Mouse (Mus musculus) limb, embryonic 15.5 days (tissue): ENCODE data around the gene Nxnl2. TPM values are rescaled to one million over a fixed set of nuclear protein-coding genes. Genes with fewer than 3 reads are reported as not detected.
A peak's percentile ranks its signal among the peaks of the same experiment; 100 is the strongest.
"Not testable (repeated sequence)": the region's sequence is repeated elsewhere in the genome, so short reads cannot be mapped to it uniquely, and the experiment has no call there.

Experiments used
- ATAC-seq: fragments of 200-750 bp; cut with Nextera tagmentation; 2 replicates; pipeline ENCODE4 v1.8.0; 2017; ENCODE audit warnings: low read depth, moderate TSS enrichment; ENCODE audit not compliant: insufficient number of reproducible peaks, low FRiP score, low TSS enrichment
- H3K27ac ChIP-seq: fragments of 300-500 bp; sonication (generic); 2 replicates; pipeline ENCODE4 v1.5.1; 2015; ENCODE audit warnings: moderate library complexity, mild to moderate bottlenecking, inconsistent platforms
- H3K27me3 ChIP-seq: fragments of 300-500 bp; sonication (generic); 2 replicates; pipeline ENCODE4 v1.6.1; 2015; ENCODE audit warnings: inconsistent platforms
- H3K36me3 ChIP-seq: fragments of 300-500 bp; sonication (generic); 2 replicates; pipeline ENCODE4 v1.6.1; 2015; ENCODE audit warnings: inconsistent platforms
- H3K4me1 ChIP-seq: fragments of 300-500 bp; sonication (generic); 2 replicates; pipeline ENCODE4 v1.6.1; 2015; ENCODE audit warnings: inconsistent platforms
- H3K4me2 ChIP-seq: fragments of 300-500 bp; sonication (generic); 2 replicates; pipeline ENCODE4 v1.6.1; 2015; ENCODE audit warnings: mild to moderate bottlenecking, inconsistent platforms
- H3K4me3 ChIP-seq: fragments of 300-500 bp; sonication (generic); 2 replicates; pipeline ENCODE4 v1.5.1; 2015; ENCODE audit warnings: mild to moderate bottlenecking, inconsistent platforms
- H3K9ac ChIP-seq: fragments of 300-500 bp; sonication (generic); 2 replicates; pipeline ENCODE4 v1.6.1; 2015; ENCODE audit warnings: inconsistent platforms
- H3K9me3 ChIP-seq: fragments of 300-500 bp; sonication (generic); 2 replicates; pipeline ENCODE4 v1.6.1; 2016; ENCODE audit warnings: inconsistent platforms
- WGBS: fragments of 180-500 bp; shearing (Covaris S2); methylation state at CpG from one replicate; pipeline ENCODE4 v1.1.7; 2015; 5-methylcytosine and 5-hydroxymethylcytosine counted together
- polyA plus RNA-seq: library from polyadenylated mRNA; unstranded; fragments of >200 nt; fragmentation: Nextera tagmentation; extraction: Ambion mirVana; gene quantifications from 2 replicates; pipeline ENCODE4 v1.2.1, GENCODE M21; 2015

The Nxnl2 gene
- polyA plus RNA-seq, 1 experiment from 2014 or later: 4.2 TPM

DNA sequence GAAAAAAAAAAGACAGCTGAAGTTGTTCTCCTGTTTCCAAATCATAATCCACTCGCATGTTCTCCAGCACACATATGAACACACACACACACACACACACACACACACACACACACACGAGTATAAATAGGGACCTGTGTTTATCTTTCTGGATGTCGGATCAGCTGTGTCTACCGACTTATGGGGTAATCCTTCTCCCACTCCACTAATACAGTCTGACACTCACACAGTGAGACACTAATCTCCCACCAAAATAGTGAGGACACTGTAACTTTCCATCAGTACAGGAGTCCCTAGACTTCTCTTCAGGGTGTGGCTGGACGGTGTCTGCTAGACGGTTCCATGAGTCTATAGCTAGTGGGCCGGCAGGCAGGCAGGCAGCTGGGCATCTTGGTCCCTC, 11.4 kb downstream of the Nxnl2 start:
- Histone ChIP-seq H3K36me3 (no peaks in the 10 kb centered on the region), H3K27me3 (no peaks in the 10 kb centered on the region), H3K4me1 (no peaks in the 10 kb centered on the region), H3K4me3 (no peak overlapping the region), H3K27ac (no peak overlapping the region), H3K9ac (no peak overlapping the region), H3K9me3 (no peaks in the 10 kb centered on the region), H3K4me2 (no peak overlapping the region)
- ATAC-seq: no peak
- WGBS: 86% methylated on average over 7 of the region's 7 CpGs

DNA sequence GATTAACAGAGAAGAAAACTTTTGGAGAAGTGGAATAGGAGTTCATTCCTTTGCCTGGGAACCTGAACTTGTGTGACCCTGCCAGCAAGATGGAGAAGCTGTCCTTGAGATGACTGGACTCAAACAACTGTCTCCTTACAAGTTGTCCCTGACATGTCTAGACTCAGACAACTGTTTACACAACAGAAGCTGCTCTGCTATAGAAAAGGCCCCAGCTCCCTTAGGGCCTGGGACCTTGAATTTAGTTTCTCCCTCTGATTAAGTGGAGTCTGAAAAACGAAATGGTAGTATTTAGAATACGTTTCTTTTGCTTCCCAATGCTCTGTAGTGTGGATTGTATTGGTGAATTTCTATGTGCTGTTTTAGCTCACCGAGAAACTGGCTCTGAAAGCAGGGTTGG, 14.1 kb downstream of the Nxnl2 start:
- Histone ChIP-seq H3K4me3 (no peak overlapping the region), H3K27me3 (no peaks in the 10 kb centered on the region), H3K9ac (no peak overlapping the region), H3K27ac (no peak overlapping the region), H3K4me1 (no peaks in the 10 kb centered on the region), H3K4me2 (no peak overlapping the region), H3K9me3 (no peaks in the 10 kb centered on the region), H3K36me3 (no peaks in the 10 kb centered on the region)
- ATAC-seq: no peak
- 88% methylated on average over 3 of the region's 3 CpGs for WGBS

- H3K27me3 ChIP-seq: no peaks in the 10 kb centered on the region
- no peak overlapping the region for H3K4me3 ChIP-seq
- no peaks in the 10 kb centered on the region for H3K9me3 ChIP-seq
- peaks cover 5% of the 10 kb centered on the region; the same call in 1 of the 2 replicates for H3K4me1 ChIP-seq
- 57% methylated on average over 3 of the region's 3 CpGs for WGBS
- H3K27ac ChIP-seq: no peak overlapping the region
- no peaks in the 10 kb centered on the region for H3K36me3 ChIP-seq
- no peak overlapping the region for H3K9ac ChIP-seq
- no peak overlapping the region for H3K4me2 ChIP-seq
- no peak for ATAC-seq
These were observed 19.5 kb downstream of the Nxnl2 start for GRCm38 (mm10) chr13:51190336-51190735.

DNA sequence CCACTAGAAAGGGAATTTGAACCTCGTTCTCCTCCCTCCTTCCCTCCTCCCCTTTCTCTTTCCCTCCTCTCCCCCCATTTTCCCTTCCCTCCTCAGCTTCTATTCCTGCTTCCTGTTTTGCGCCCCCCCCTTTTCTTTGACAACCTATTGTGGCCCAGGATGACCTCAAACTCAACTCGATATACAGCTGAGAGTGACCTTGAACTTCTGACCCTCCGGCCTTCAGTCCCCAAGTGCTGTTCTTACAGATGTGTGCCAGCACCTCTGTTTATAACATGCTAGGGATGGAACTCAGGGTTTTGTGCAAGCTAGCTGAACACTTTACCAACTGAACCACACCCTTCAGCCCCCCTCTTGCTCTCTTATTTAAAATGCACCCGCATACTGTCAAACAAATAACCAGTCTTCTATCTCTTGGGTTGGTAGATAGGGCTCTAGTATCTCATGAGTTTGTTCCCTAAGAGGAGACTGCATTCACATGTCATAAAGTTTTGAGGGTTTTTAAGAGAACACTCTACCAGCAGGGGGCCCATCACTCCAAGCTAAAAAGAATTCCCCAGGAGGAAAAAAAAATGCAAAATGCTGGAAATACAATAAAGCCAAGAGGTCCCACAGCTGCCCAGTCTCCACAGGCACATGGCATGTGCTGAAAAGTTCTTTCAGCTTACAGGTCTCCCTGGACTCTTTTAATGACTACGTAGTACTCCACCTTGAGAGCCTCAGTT, 20.8 kb downstream of the Nxnl2 start:
- no peak for ATAC-seq
- no peak overlapping the region for H3K4me3 ChIP-seq
- no peak overlapping the region for H3K9ac ChIP-seq
- H3K4me2 ChIP-seq: no peak overlapping the region
- no peaks in the 10 kb centered on the region for H3K27me3 ChIP-seq
- 72% methylated on average over 6 of the region's 6 CpGs for WGBS
- no peak overlapping the region for H3K27ac ChIP-seq
- H3K9me3 ChIP-seq: no peaks in the 10 kb centered on the region
- H3K36me3 ChIP-seq: no peaks in the 10 kb centered on the region
- peaks cover 5% of the 10 kb centered on the region; the same call in 1 of the 2 replicates for H3K4me1 ChIP-seq

GRCm38 (mm10) chr13:51193893-51194292, 23.1 kb downstream of the Nxnl2 start:
- Histone ChIP-seq H3K27ac (no peak overlapping the region), H3K9me3 (no peaks in the 10 kb centered on the region), H3K4me3 (no peak overlapping the region), H3K9ac (no peak overlapping the region), H3K36me3 (no peaks in the 10 kb centered on the region), H3K4me2 (no peak overlapping the region), H3K4me1 (peaks cover 5% of the 10 kb centered on the region; the same call in 1 of the 2 replicates), H3K27me3 (no peaks in the 10 kb centered on the region)
- WGBS: 75% methylated on average over 15 of the region's 15 CpGs
- ATAC-seq: no peak

DNA sequence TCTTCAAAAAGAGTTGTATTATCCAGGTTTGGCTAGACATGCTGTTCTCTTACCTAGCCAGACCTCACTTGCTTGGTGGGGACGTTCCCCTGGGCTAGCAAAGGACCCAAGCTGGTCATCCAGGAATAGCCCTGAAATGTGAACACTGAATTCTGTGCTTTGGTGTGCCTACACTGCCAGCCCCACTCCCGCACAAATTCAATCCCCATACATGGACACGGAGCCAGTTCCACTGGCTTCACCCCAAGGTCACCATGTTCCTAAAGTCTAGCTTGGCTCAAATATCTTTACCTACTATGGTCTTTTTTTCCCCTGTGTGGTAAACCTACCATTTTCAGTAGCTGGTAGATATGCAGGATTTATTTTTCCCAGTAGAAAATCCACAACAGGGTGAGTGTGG, 26.9 kb downstream of the Nxnl2 start:
- no peak for ATAC-seq
- Histone ChIP-seq H3K27me3 (no peaks in the 10 kb centered on the region), H3K9me3 (no peaks in the 10 kb centered on the region), H3K4me3 (no peak overlapping the region), H3K36me3 (no peaks in the 10 kb centered on the region), H3K4me1 (peaks cover 5% of the 10 kb centered on the region; the same call in 1 of the 2 replicates), H3K4me2 (no peak overlapping the region), H3K27ac (no peak overlapping the region), H3K9ac (no peak overlapping the region)
- 84% methylated on average over 3 of the region's 3 CpGs for WGBS

GRCm38 (mm10) chr13:51198186-51198585, 27.4 kb downstream of the Nxnl2 start:
- Histone ChIP-seq H3K27me3 (no peaks in the 10 kb centered on the region), H3K27ac (peak overlapping the region; percentile 52; the same call in 1 of the 2 replicates), H3K9ac (no peak overlapping the region), H3K9me3 (no peaks in the 10 kb centered on the region), H3K36me3 (no peaks in the 10 kb centered on the region), H3K4me2 (no peak overlapping the region), H3K4me1 (peaks cover 8% of the 10 kb centered on the region; the same call in 1 of the 2 replicates), H3K4me3 (no peak overlapping the region)
- ATAC-seq: no peak
- WGBS: 38% methylated on average over 5 of the region's 5 CpGs

DNA sequence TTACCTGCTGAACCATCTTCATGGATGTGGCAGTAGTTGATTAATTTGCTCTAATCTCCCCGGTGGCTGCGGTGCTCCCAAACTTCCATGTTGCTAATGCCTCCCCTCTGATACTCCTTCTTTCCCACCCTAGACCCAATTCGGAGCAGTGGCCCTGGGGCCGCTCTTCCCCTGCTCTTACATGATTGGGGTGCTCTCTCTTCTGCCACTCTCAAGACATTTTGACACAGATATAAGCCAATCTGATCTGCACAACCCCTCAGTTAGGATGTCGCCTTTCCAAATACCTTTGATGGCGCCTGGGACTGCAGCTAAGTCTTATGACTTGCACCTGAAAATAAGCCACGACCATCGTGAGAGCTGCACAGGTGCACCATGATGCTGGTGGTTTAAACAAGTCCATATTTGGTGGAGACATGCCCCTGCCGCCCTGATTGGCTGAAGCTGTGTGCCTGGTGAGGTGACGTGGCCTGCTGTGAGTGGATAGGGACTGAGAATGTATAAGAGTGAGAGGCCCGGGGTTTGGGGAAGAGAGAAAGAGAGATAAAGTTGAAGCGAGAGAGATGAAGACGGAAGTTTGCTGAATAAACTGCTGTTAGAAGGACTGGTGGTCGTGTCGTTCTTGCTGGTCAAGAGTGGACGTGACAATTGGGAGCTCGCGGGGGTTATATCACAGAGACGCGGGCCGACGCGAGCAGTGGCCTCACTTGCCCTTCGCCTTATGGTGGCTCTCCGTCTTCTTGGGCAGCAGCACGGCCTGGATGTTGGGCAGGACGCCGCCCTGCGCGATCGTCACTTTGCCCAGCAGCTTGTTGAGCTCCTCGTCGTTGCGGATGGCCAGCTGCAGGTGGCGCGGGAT, 31.4 kb downstream of the Nxnl2 start:
- not testable (repeated sequence) for H3K9me3 ChIP-seq, H3K27me3 ChIP-seq, H3K36me3 ChIP-seq, H3K27ac ChIP-seq, H3K9ac ChIP-seq, ATAC-seq, H3K4me1 ChIP-seq
- WGBS: 48% methylated on average over 29 of the region's 36 CpGs
- H3K4me2 ChIP-seq: peak overlapping the region; percentile 49
- H3K4me3 ChIP-seq: peak overlapping the region; percentile 31

- Histone ChIP-seq H3K4me3 (peak overlapping the region; percentile 31), H3K9ac (0 out of 2 replicates have a peak overlapping the region, but pooled peaks have one; percentile 28), H3K4me2 (peak overlapping the region; percentile 49)
- not testable (repeated sequence) for ATAC-seq, H3K9me3 ChIP-seq, H3K36me3 ChIP-seq, H3K4me1 ChIP-seq, H3K27me3 ChIP-seq, H3K27ac ChIP-seq
- 4% methylated on average over 28 of the region's 28 CpGs for WGBS
These were observed 32.0 kb downstream of the Nxnl2 start for GRCm38 (mm10) chr13:51202844-51203173.

DNA sequence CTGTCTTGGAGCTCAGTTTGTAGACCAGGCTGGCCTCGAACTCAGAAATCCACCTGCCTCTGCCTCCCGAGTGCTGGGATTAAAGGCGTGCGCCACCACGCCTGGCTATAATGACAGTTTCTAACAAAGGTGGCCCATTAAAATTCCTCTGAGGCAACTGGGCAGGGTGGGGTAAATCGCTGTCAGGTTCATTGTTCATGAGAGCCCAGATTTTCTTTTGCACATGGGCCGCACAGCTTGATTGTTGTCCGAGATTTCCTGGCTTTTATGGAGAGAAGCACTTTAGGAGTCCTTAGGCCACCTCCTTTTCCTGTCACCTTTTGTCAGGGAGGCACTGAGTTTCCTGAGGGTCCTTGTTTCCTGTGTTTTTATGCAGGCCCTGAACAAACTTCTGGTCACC, 32.6 kb downstream of the Nxnl2 start:
- Histone ChIP-seq H3K36me3 (no peaks in the 10 kb centered on the region), H3K27me3 (no peaks in the 10 kb centered on the region), H3K4me1 (peaks cover 2% of the 10 kb centered on the region; the same call in 1 of the 2 replicates), H3K4me2 (no peak overlapping the region), H3K4me3 (no peak overlapping the region), H3K27ac (no peak overlapping the region), H3K9me3 (no peaks in the 10 kb centered on the region), H3K9ac (no peak overlapping the region)
- WGBS: 85% methylated on average over 8 of the region's 8 CpGs
- no peak for ATAC-seq

DNA sequence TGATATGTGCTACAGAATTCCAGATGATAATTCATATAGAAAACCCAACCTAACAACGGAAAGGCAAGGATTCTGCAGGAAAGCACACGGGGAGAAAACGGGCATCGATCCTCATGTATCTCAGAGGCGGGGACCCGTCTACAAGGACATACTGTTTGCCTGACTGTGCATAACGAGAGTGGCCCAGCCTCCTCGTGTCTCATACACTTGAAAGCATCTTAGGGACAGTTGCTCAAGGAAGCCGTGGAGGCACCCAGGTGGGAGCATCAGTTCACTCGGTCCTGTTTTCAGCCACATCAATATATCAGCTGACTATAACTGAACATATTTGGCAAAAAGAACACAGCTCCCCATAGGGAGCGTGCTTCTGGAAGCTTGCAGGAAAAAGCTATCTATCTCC, 33.3 kb downstream of the Nxnl2 start:
- H3K4me3 ChIP-seq, H3K27ac ChIP-seq, ATAC-seq, H3K4me2 ChIP-seq, H3K4me1 ChIP-seq, H3K36me3 ChIP-seq, H3K9me3 ChIP-seq, H3K9ac ChIP-seq, H3K27me3 ChIP-seq: not testable (repeated sequence)
- WGBS: 83% methylated on average over 11 of the region's 11 CpGs

DNA sequence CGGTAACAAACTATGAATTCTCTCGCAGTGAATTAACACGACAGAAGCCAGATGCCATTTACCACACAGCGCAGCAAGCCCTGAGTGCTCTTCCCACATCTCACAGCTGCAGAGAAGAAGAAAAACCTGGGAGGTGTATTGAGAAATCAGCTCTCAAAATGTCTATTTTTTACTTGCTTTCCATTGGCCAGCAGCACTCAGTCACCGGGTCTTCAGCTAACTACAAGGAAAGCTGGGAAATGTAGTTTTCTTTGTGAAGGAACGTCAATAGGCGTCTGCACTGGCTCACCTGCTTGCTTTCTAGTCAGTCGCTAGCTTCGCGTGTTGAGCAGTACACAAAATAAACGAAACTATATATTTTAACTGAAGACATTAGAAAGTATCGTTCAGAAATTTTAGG, 37.1 kb downstream of the Nxnl2 start:
- no peak overlapping the region for H3K27ac ChIP-seq
- ATAC-seq: no peak
- H3K9ac ChIP-seq: no peak overlapping the region
- no peak overlapping the region for H3K4me2 ChIP-seq
- H3K9me3 ChIP-seq: no peaks in the 10 kb centered on the region
- WGBS: 62% methylated on average over 12 of the region's 12 CpGs
- no peaks in the 10 kb centered on the region for H3K27me3 ChIP-seq
- peaks cover 7% of the 10 kb centered on the region for H3K4me1 ChIP-seq
- H3K36me3 ChIP-seq: no peaks in the 10 kb centered on the region
- no peak overlapping the region for H3K4me3 ChIP-seq
